Mouse (Mus musculus) stomach, postnatal 0 days (tissue): Measurements from ENCODE around the gene 1110059E24Rik.

Experiments
- CTCF ChIP-seq: IDR thresholded peaks from 2 replicates; pipeline ENCODE4 v1.5.1; 2016; ENCODE audit warnings: antibody characterized with exemption, low read depth, mild to moderate bottlenecking, moderate library complexity
- EP300 ChIP-seq: optimal IDR thresholded peaks from 2 replicates; pipeline ENCODE3; 2016; ENCODE audit warnings: antibody characterized with exemption

DNA sequence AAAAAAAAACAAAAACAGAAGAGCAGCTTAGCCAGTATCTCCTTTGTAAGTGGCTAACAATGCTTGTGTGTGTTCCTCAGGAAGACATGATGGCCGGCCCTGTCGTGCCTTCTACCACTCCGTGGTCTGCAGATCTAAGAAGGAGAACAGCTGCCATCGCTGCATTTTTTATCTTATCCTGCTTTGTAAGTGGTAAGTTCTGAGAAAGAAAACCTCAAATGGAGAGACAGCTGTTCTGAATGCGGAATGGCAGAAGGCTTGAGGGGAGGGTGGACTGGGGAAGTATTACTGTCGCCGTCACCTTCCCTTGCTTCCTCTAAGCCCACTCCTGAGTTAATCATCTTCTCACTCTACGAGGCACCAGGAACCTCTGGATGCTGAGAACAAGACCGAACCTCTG is 100.0 kb downstream of the 1110059E24Rik start:
- TF ChIP-seq CTCF (no peak), EP300 (no peak)
